Mouse (Mus musculus): Measurements from ENCODE around the gene Gm28635.

Gene Gm28635

GRCm38 (mm10) chr2:84637452-84638165 is 40.2 kb downstream of the Gm28635 start:
- DNase-seq (ENCODE audit: extremely low spot score, low spot score) = peak; percentile 27

DNA sequence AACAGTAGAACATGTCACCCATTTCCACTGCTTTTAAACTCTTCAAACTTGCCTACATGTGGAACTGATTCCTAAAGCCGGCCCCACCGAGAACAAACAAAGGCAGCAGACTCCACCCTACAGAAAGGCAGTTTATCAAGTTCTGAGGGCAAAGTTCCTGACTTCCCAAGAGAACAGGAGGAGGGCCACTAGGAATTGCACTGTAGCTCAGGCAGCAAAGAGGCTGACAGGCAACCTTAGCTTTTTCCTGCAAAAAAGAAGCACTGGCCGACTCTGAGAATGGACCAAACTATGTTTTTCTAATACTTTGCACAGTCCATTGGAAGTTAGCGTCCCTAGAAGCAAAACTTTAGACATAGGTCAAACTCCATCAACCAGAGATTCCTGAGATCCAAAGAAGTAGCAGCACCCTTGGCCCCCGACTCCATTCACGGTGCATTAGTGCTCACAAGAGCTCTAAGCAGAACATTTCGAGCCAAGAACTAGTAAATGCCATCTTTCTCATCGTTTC is 41.6 kb downstream of the Gm28635 start:
- peak; percentile 47 for DNase-seq (ENCODE audit: extremely low spot score, low spot score)

GRCm38 (mm10) chr2:84635611-84636010 is 42.2 kb downstream of the Gm28635 start:
- DNase-seq (ENCODE audit: extremely low spot score, low spot score) = peak; percentile 56

DNA sequence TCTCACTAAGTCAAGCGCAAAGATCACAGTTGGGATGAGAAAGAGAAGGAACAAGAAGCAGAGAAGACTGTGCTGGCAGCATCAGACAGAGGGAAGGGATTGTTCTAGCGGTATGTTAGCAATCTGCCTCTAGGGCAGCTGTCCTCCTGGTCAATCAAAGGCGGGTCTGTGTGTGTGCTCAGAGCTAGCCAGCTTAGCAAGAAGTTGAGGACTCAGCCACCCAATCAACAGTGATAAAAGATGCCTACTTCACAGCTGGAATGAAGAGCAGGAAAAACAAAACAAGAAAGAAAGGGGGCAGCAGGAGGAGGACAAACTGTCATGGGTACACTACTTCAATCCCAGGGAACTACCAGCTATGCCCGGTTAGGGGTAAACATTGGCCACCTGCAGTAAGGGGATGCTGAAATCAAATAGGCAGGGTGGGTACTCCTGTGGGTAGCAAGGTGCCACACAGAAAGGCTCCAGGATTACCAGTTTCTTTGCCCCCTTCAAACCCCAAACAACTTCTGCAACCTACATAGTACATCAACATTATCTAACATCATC is 42.8 kb downstream of the Gm28635 start:
- no peak for DNase-seq (ENCODE audit: extremely low spot score, low spot score)

DNA sequence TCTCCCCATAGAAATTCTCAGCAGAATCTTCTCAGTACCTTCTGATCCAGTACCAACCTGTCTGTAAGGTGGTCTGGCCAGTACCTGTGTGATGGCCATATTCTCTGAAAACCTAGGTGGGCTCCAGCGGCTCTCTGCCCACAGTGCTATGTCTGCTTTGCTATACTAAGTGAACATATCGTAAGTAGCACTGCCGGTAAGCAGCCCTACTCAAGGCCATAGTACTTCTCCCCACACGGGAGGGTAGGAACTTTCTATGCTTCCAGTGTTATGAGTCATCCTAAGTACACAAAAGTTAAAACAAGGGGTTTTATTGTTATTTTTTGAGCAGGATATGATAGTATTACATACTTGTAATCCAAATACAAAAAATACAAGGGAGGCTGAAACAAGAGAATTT is 43.8 kb downstream of the Gm28635 start:
- DNase-seq (ENCODE audit: extremely low spot score, low spot score) = no peak

- no peak for DNase-seq (ENCODE audit: extremely low spot score, low spot score)
These were observed 44.8 kb downstream of the Gm28635 start for GRCm38 (mm10) chr2:84632999-84633398.

GRCm38 (mm10) chr2:84632001-84632400 is 45.8 kb downstream of the Gm28635 start:
- no peak for DNase-seq (ENCODE audit: extremely low spot score, low spot score)

DNA sequence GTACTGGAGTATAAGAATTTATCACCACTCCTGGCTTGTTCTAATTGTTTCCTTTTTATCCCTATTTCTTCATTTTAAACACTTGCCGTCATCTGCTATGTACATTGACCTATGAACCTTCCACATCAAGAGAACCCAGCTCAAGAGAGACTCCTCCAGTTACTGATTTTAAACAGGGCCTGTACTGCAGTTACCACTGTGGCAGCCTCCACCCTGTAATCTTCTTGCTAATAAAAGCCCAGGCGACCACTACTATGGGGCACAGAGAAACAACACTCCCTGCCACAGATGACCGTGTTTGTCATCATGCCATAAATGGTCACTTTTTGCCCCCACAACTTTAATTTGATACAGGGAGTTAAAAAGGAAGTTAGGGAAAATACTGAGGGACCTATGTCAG is 50.8 kb downstream of the Gm28635 start:
- no peak for DNase-seq (ENCODE audit: extremely low spot score, low spot score)

DNA sequence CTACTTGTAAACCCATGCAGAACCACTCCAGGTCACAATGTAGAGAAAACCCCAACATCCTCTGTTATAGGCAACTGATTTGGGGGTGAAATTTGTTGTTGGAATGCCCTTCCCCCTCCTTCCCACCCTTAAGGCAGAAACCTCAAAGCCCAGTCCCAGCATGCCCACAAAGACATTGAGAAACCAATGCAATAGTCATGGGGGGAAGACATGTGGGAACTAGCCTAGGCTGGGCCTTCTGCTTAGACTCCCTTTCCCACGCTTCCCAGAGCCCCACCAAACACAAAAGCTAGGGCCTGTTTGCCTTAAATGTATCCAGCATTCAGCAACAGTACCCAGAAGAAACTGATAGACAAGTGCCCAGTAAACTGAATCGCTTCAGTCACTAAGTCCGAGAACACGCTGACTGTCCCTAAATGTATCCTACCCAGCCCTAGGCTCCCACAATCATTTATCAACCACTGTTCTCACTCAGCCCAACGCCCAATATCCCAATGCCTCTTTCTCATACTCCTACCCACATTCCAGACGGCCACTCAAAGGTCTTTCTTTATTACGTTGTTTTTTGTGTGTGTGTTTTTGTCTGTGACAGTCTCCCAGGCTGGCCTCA is 51.4 kb downstream of the Gm28635 start:
- DNase-seq (ENCODE audit: extremely low spot score, low spot score) = no peak

DNA sequence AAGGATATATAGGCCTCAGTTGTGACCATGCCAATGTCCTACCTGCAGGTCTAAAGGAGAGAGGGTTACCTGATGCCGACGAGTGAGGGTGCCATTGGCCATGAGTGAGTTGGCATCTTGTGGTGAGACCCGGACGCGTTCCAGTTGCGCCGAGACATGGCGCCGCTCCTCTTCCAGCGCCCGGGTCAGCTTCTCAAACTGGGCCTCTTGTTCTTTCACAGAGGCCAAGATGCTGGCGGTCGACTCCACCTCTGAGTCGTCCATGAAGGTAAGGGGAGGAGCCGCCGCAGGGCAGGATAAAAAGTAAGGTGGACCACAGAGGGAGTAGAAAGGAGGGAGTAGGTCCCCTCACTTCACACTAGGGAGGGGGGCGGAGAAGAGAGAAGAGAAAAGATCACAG is 53.6 kb downstream of the Gm28635 start:
- no peak for DNase-seq (ENCODE audit: extremely low spot score, low spot score)

GRCm38 (mm10) chr2:84623428-84624119 is 54.3 kb downstream of the Gm28635 start:
- no peak for DNase-seq (ENCODE audit: extremely low spot score, low spot score)

GRCm38 (mm10) chr2:84622668-84623067 is 55.2 kb downstream of the Gm28635 start:
- DNase-seq (ENCODE audit: extremely low spot score, low spot score) = no peak

DNA sequence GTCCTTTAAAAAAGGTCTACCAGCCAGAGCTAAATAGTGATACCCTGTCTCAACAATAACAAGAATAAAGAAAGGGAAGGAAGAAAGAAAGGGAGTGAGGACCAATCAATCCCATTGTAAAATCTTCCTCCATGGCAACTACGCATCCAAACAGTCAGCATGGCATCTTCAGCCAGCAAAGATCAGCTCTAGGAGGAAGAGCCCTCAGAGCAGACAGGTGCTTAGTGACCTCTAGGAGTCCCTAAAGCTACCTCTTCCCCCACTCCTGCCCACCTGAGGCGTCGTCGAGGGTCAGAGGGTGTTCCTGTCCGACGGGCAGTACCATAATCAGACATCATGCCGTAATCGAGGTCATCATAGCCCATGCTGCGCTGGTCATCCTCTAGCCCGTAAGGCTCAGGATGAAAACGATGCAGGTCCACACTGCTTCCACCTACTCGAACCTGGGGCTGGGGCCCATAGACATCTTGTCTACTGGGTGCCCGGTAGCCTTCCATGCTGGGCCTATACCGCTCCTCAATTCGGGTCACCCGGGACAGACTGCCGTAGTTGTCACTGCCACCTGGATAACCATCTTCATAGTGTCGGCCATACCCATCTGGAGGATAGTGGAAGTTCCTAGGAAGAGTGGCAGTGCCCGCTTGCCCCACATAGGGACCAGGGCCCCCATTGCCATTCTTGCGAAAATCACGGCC is 58.0 kb downstream of the Gm28635 start:
- DNase-seq (ENCODE audit: extremely low spot score, low spot score) = no peak

DNA sequence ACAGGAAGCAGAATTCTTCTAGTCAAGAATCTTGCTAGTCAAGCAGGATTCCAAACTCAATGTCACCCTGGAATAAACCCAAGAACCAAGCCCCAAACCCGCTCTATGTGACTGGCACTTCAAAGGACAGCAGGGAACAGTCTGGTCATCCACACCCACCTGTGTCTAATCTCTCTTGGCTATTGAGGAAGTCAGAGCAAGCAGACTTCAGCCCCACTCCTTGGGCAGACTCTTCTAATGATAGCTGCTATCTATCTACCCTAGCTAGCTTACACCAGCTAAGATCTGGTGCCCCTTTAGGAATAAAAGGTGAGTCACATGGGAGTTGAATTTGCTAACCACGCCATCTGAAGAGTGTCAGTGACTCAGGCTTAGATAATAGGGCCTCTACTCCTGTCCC is 58.9 kb downstream of the Gm28635 start:
- DNase-seq (ENCODE audit: extremely low spot score, low spot score) = no peak

DNA sequence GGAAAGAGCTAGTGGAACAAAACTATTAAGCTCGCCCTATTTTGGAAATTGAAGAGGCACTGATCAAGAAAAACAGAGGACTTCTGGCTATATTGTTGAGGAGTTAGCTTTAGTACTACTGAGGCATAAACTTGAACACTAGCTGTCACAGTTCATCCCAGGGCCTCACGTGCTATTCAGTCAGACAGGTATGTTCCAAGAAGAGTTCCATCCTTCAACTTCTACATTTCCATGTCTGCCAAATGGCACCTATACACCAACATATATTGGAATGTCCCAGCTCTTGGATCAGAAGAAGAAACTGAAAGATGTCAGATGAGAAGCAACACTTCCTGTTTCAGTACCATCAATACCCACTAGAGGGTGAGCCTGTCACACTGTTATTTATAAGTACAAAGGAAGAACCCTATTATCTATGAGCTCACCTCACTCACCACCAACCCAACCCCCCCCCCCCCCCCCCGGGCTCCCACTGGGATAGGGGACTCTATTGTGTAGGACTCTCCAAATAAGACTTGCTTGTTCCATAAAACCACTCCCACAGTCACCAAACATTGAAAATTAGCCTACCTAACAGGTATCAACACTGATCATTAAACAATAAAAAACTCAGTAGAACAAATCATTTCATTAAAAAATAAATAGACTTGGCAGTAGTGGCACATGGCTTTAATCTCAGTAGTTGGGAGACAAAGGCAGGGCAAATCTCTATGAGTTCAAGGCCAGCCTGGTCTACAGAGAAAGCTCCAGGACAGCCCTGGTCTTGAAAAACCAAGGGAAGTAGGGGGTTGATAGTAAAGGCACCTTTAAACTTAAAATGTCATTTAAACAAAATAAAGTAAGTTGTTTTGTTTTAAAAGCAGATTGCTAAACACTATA is 60.0 kb downstream of the Gm28635 start:
- no peak for DNase-seq (ENCODE audit: extremely low spot score, low spot score)

DNA sequence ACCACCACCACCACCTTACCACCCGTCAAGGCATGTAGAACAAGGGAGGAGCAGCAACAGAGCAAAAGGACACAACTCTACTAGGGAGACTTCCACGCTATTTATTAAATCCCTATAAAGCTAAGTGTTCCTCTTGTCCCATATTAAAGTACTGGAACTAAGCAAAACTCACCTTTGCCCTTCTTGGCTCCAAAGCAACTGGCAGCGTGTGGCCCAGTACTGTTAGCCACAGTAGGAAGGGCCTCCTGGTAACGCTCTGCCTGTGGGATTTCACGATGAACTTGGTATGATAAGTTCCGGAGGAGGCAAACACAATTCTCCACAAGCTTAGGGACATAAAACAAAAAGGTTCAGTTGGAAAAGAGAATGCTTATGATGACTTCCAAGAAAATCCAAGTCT is 65.1 kb downstream of the Gm28635 start:
- DNase-seq (ENCODE audit: extremely low spot score, low spot score) = no peak

DNA sequence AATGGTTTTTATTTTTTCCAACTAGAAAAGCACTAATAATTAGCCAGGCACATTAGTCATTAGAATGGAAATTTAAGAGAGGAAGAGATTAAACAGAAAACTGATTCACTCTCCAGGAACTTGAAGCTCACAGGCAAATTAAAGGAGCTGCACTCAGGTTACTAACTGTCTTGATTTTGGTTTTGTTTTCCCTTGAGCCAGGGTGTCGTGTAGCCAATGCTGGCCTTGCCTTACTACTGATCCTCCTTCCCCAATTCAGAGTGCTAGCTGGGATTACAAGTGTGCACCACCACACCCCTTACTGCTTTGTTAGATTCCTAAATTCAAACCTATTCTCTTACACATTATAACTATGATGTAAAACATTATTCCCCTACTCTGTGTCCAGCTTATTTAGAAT is 70.0 kb downstream of the Gm28635 start:
- DNase-seq (ENCODE audit: extremely low spot score, low spot score) = no peak

DNA sequence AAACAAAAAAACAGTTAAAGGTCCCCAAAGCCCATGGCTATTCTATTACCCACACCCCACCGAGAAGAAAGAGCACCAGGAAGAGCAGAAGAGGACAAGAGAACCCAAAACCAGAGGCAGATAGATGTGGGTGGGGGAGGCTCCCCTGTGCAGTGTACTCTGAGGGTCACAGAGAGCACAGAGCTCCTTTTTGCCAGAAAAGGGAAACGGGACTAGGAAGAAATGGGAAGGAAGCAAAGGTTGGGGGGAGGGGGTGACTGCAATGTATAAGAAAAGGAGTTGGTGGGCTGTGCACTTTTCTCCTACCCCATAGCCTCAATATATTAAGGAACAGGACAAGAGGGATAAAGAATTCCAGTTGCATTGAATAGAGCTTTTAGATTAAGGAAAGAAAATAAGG is 76.9 kb downstream of the Gm28635 start:
- DNase-seq (ENCODE audit: extremely low spot score, low spot score) = no peak

DNA sequence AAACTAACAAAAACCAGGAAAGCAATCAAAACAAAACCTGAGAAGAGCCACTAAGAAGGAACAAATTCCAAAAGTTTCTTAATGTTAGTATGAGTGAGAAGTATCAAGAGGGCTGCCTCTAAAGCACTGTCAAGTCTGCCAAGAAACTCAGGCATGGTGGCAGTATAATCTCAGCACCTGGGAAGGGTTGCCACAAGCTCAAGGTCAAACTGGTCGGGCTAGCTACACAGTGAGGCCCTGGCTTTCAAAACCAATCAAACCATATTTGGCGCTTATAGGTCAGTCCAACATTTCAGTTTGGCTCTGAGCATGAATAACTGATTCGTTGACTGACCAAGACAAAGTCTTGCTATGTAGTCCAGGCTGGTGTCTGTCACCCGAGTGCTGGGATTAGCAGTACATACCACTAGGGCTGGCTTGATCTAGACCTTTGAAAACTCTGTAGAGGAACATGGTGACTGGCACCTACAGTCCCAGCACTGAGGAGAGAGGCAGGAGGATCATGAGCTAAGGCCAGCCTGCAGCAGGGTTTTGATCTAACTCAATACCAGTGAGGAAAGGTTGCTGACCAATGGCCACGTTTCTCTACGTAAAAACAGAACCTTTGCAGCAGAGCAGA is 78.5 kb downstream of the Gm28635 start:
- DNase-seq (ENCODE audit: extremely low spot score, low spot score) = no peak

- DNase-seq (ENCODE audit: extremely low spot score, low spot score) = no peak
These were observed 80.7 kb downstream of the Gm28635 start for GRCm38 (mm10) chr2:84597123-84597522.
